Mouse (Mus musculus): ENCODE measurements around the gene Tas2r135.

Gene Tas2r135

GRCm38 (mm10) chr6:42405134-42405533, at the start of gene Tas2r135:
TSS of gene Tas2r135 (plus strand) at chr6:42405434.
- no peak for DNase-seq

DNA sequence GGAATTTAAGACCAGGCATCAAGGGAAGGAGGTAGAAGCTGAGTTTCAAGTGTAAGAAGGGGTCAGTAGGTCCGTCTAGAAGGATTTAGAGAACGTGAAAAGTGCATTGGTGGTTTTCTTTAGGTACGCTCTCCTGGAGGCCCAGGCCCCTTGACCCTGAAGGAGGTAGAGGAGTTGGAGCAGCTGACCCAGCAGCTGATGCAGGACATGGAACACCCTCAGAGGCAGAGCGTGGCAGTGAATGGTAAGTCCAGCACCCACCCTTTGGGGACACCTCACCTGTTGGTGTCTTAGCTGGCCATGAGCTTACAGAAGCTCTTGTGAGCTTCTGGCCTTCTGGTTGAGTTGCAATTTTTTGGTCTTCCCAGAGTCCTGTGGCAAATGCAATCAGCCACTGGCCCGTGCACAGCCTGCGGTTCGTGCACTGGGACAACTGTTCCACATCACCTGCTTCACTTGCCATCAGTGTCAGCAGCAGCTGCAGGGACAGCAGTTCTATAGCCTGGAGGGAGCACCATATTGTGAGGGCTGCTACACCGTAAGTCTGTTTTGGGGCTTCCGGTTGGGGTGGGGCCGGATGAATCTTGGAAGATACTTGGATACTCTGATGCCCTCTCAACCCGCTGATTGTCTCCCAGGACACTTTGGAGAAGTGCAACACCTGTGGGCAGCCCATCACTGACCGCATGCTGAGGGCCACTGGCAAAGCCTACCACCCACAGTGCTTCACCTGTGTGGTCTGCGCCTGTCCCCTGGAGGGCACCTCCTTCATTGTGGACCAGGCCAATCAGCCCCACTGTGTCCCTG, 49.2 kb upstream of the Tas2r135 start:
- no peak for DNase-seq

DNA sequence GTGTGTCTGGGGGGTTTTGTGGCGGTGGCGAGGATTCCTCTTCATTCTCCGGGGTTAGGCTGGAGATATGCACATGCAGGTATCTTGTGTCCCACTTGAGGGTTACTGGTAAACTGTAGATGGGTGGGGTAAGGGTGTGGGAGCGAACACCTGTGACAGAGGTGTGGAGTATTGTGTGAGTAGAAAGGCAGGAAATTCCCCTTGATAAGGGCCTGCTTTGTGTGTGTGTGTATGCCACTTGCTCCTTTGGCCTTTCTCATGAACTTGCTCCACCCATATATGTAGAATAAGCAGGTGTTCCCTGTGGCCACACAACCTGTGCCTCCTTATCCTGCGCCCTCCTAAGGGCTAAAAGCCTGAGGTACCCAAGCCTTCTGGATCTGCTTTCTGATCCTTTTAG, 48.3 kb upstream of the Tas2r135 start:
- DNase-seq: no peak

DNA sequence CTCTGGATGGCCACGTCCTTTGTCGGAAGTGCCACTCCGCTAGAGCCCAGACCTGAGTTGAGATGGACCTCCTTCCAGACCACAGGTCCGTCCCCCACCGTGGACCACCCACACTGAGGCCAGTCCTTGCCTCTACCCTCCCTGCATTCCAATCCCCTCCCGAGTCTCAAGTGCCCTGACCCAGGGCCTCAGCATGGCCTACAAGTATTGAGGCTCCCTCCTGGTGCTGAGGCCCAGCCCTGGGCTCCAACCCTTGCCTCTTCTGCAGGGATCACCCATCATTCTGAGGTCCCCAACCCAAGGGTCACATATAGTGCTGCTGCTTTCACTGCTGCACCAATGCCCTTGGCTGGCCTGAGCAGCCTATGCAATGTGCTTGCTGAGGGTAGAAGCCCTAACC, 47.3 kb upstream of the Tas2r135 start:
- DNase-seq: no peak

DNA sequence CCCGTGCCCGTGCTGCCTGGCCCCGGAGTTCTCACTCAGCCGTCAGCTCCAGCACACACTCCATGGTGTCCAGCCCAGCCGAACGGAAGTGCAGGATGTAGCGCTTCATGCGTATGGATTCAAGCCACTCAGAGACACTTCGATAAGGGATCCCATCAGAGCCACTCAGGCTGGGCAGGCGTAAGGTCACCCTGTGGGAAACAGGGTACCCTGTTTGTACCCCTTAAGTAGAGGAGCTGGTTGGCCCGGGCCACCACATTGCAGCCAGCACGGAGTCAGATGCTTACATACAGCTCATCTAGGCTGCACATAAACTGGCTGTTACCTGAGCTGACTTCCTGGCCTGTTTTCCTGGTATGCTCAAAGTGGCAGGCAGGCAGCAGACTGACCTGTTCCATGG, 46.3 kb upstream of the Tas2r135 start:
- no peak for DNase-seq

- no peak for DNase-seq
These were observed 45.7 kb upstream of the Tas2r135 start for GRCm38 (mm10) chr6:42359364-42360147.

DNA sequence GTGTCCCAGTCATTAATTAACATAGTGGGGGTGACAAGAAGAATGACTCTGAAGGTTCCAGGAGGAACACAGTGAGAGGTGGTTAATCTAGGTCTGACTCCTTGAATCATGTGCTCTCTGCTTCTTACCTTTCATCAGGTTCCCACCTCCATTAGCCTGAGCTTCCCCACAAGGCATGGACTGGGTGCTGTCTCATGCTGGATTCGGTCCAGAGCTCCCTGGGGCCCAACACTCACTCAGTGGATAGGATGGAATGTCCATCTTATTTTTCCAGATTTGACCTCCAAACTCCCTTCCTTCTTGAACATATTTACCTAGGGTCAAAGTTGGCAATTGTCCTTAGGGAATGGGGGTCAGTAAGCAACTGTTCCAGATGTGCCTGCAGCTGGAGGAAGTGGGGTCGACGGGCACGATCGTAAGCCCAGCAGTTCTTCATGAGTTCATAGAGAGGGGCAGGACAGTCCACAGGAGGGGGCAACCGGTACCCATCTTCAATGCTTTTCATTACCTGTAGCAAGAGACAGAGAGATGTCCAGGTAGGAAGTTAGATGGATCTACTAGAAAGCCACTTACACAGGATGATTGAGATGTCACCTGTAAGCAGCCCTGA, 44.9 kb upstream of the Tas2r135 start:
- DNase-seq: no peak

GRCm38 (mm10) chr6:42361041-42361895, 44.0 kb upstream of the Tas2r135 start:
- no peak for DNase-seq

- no peak for DNase-seq
These were observed 43.2 kb upstream of the Tas2r135 start for GRCm38 (mm10) chr6:42362074-42362473.

GRCm38 (mm10) chr6:42362497-42362896, 42.7 kb upstream of the Tas2r135 start:
- no peak for DNase-seq

DNA sequence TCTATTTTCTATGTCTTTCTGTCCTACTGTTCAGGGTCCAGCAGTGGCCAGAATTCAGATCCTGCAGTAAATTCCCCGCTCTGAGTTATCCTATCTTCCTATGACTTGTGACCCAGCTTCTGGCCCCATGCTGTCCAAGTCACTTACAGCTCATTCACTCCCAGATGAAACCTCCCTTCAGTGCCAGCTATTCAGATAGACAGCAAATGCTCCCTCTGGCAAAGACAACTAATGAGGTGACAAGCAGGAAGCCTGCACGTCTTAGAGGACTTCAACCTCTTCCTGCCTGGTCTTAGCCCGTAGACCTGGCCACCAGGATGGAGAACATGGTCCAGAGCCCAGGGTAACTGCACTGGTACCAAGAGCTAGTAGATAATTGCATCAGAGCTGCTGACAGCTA, 42.3 kb upstream of the Tas2r135 start:
- no peak for DNase-seq

DNA sequence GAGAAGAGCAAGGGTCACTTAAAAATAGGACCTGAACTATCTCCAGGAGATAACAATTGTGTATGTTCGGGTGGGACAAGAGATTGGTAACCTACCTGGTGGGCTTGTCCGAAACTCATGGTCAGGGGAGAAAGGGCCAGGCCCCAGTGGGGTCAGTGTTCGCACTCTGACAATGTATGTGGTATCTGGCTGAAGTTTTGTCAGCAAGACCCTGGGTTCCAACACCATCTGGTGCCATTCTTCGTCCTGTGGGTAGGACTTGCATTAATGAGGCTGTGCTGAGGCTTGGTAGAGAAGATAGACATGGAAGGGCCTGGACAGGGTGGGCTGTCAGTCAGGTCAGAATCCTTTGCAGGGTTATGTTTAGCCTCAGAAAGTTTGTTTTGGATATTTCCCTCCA, 41.2 kb upstream of the Tas2r135 start:
- no peak for DNase-seq

- DNase-seq: no peak
These were observed 40.6 kb upstream of the Tas2r135 start for GRCm38 (mm10) chr6:42364607-42365006.

DNA sequence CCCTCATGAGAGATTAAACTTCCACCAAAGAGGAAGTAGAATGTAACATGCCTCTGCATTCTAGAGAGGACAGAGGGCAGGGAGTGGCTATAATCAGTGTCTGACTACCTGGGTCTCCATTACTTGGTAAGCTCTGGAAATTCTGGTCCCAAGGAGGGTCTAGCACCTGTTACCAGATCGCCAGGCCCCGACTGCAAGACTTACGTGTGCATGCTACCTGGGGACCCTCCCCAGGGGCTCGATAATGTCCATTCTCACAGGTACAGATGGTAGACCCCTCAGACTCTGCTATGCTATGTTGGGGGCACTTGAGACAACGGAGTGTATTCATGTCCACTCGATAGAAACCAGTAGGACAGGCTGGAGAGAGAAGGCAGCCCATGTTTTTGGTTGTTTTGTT, 40.0 kb upstream of the Tas2r135 start:
- no peak for DNase-seq

GRCm38 (mm10) chr6:42369870-42370269, 35.4 kb upstream of the Tas2r135 start:
- DNase-seq: no peak

DNA sequence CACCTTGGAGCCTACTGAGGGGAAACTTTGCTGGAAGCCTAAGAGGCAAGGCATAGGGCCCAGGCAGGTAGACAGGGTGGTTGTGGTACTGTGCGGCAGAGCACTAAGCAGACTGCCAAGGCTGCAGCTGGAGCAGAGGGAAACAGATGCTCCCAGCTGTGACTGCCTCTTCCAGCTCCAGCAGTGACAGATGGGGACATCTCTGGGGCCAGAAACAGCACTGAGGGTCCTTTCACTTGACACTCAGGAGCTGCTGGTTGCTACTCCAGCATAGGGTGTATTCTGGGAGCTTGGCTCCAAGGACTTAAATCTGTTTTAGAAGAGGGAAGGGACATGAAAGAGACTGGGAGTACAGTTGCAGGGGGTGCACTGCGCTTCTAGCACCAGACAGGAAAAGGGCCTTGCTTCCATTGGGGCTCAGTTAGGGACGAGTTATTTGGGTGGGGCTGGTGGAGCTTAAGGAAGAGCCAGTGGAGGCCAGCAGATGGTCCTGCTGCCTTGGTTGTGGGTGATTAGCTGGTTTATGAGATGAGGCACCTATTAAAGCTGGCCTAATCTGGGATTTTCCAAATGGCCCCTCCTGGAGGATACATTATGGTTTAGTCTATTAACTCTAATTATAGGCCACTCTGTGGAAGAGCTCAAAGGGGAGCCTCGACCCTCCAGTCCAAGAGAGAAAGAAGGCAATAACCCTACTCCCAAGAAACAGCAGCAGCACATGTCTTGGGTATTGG, 34.4 kb upstream of the Tas2r135 start:
- DNase-seq: no peak

DNA sequence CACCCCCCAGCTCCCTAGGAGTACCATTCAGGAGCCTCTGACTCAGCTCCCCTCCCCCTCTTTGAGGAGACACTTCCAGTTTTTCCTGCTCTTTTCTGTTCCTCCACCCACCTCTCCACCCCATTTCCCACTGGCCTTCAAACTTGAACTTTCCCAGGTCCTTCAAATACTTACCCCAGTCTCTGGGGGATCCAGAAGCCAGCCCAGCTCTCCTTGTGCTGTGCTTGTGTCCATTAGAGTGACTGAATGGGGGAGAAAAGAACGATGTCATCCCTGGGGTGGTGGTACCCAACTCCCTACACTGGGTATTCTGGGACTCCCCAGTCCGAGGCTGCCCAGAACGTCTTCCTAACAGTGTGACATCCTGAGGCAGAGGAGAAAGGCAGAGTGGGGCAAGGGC, 33.2 kb upstream of the Tas2r135 start:
- DNase-seq: no peak

GRCm38 (mm10) chr6:42372421-42372815, 32.8 kb upstream of the Tas2r135 start:
- no peak for DNase-seq

- DNase-seq: peak in 1 of 2 experiments; percentile 60
These were observed 32.3 kb upstream of the Tas2r135 start, which contains the start of gene Epha1 for GRCm38 (mm10) chr6:42372816-42373547. TSS of gene Epha1 (minus strand) at chr6:42373268.

- no peak for DNase-seq
These were observed 31.4 kb upstream of the Tas2r135 start for GRCm38 (mm10) chr6:42373669-42374430.

Measured in spleen, adult 18-20 months (tissue).